Mouse (Mus musculus): ENCODE measurements around the gene Dhrs2.

- no peak for TF ChIP-seq CTCF (IDR thresholded peaks at IDR 0.05; ENCODE audit: low read depth, low read length)
- TF ChIP-seq POLR2A (IDR thresholded peaks at IDR 0.05; ENCODE audit: extremely low read depth, insufficient read depth, low read length) = no peak
Measured at GRCm38 (mm10) chr14:55189351-55189769, 32.4 kb upstream of the Dhrs2 start.
